Mouse (Mus musculus): ENCODE data around the gene Gna12.

Gna12 gene

GRCm38 (mm10) chr5:140830314-140831063 lies at the start of gene Gna12:
Gene Gna12 (minus strand): TSS chr5:140830431.
- DNase-seq (ENCODE audit: low spot score in 2 of 2), result peak; percentile 87 to 96

GRCm38 (mm10) chr5:140878644-140879043 lies 48.4 kb upstream of the Gna12 start:
- no peak for DNase-seq (ENCODE audit: low spot score in 2 of 2)

GRCm38 (mm10) chr5:140873736-140874307 lies 43.6 kb upstream of the Gna12 start:
- no peak for DNase-seq (ENCODE audit: low spot score in 2 of 2)

- peak in 1 of 2 experiments; percentile 14 for DNase-seq (ENCODE audit: low spot score in 2 of 2)
These were observed 42.9 kb upstream of the Gna12 start for GRCm38 (mm10) chr5:140873039-140873551.

- no peak for DNase-seq (ENCODE audit: low spot score in 2 of 2)
These were observed 42.4 kb upstream of the Gna12 start for GRCm38 (mm10) chr5:140872532-140873038.

GRCm38 (mm10) chr5:140871241-140871640 lies 41.0 kb upstream of the Gna12 start:
- DNase-seq (ENCODE audit: low spot score in 2 of 2), result no peak

GRCm38 (mm10) chr5:140869034-140869433 lies 38.8 kb upstream of the Gna12 start:
- peak in 1 of 2 experiments; percentile 64 for DNase-seq (ENCODE audit: low spot score in 2 of 2)

- peak in 1 of 2 experiments; percentile 21 for DNase-seq (ENCODE audit: low spot score in 2 of 2)
These were observed 29.5 kb upstream of the Gna12 start for GRCm38 (mm10) chr5:140859730-140860129.

GRCm38 (mm10) chr5:140858335-140858734 lies 28.1 kb upstream of the Gna12 start:
- no peak for DNase-seq (ENCODE audit: low spot score in 2 of 2)

- peak in 1 of 2 experiments; percentile 22 for DNase-seq (ENCODE audit: low spot score in 2 of 2)
These were observed 27.4 kb upstream of the Gna12 start for GRCm38 (mm10) chr5:140857432-140858154.

- no peak for DNase-seq (ENCODE audit: low spot score in 2 of 2)
These were observed 25.8 kb upstream of the Gna12 start for GRCm38 (mm10) chr5:140855909-140856530.

GRCm38 (mm10) chr5:140854700-140855099 lies 24.5 kb upstream of the Gna12 start:
- DNase-seq (ENCODE audit: low spot score in 2 of 2), result no peak

- no peak for DNase-seq (ENCODE audit: low spot score in 2 of 2)
These were observed 23.5 kb upstream of the Gna12 start for GRCm38 (mm10) chr5:140853723-140854122.

- no peak for DNase-seq (ENCODE audit: low spot score in 2 of 2)
These were observed 22.3 kb upstream of the Gna12 start for GRCm38 (mm10) chr5:140852435-140852996.

- peak in 1 of 2 experiments; percentile 45 for DNase-seq (ENCODE audit: low spot score in 2 of 2)
These were observed 17.1 kb upstream of the Gna12 start for GRCm38 (mm10) chr5:140847300-140847729.

GRCm38 (mm10) chr5:140841942-140842341 lies 11.7 kb upstream of the Gna12 start:
- DNase-seq (ENCODE audit: low spot score in 2 of 2), result no peak

GRCm38 (mm10) chr5:140831064-140831431 lies 817 bp upstream of the Gna12 start:
- DNase-seq (ENCODE audit: low spot score in 2 of 2), result no peak

GRCm38 (mm10) chr5:140829911-140830294 lies 328 bp downstream of the Gna12 start:
- peak; percentile 34 to 42 for DNase-seq (ENCODE audit: low spot score in 2 of 2)

- no peak for DNase-seq (ENCODE audit: low spot score in 2 of 2)
These were observed 935 bp downstream of the Gna12 start for GRCm38 (mm10) chr5:140829081-140829910.

- no peak for DNase-seq (ENCODE audit: low spot score in 2 of 2)
These were observed 1.9 kb downstream of the Gna12 start for GRCm38 (mm10) chr5:140828363-140828762.

Measured in cerebellum, postnatal 4 days (tissue).